Mouse (Mus musculus) limb, embryonic 12.5 days (tissue): ENCODE data around the gene Hoxd10. TPM values are rescaled to one million over a fixed set of nuclear protein-coding genes. Genes with fewer than 3 reads are reported as not detected.
A peak's percentile ranks its signal among the peaks of the same experiment; 100 is the strongest.

Experiments
- ATAC-seq: fragments of 200-750 bp; cut with Nextera tagmentation; 2 replicates; pipeline ENCODE4 v1.8.0; 2017; ENCODE audit warnings: low read depth, moderate TSS enrichment; ENCODE audit not compliant: insufficient number of reproducible peaks, insufficient read depth, low FRiP score, low TSS enrichment
- H3K27ac ChIP-seq: fragments of 300-500 bp; sonication (generic); 2 replicates; pipeline ENCODE4 v1.5.1; 2016; ENCODE audit warnings: mild to moderate bottlenecking, moderate library complexity
- H3K27me3 ChIP-seq: fragments of 300-500 bp; sonication (generic); 2 replicates; pipeline ENCODE4 v1.6.1; 2016; ENCODE audit warnings: mild to moderate bottlenecking, moderate library complexity
- H3K36me3 ChIP-seq: fragments of 300-500 bp; sonication (generic); 2 replicates; pipeline ENCODE4 v1.6.1; 2016; ENCODE audit warnings: mild to moderate bottlenecking, moderate library complexity
- H3K4me1 ChIP-seq: fragments of 300-500 bp; sonication (generic); replicated peaks from 2 replicates; pipeline ENCODE4 v1.6.1; 2016
- H3K4me2 ChIP-seq: fragments of 300-500 bp; sonication (generic); 2 replicates; pipeline ENCODE4 v1.6.1; 2016; ENCODE audit warnings: mild to moderate bottlenecking, moderate library complexity
- H3K4me3 ChIP-seq: fragments of 300-500 bp; sonication (generic); replicated peaks from 2 replicates; pipeline ENCODE4 v1.5.1; 2016; ENCODE audit warnings: mild to moderate bottlenecking
- H3K9ac ChIP-seq: fragments of 300-500 bp; sonication (generic); replicated peaks from 2 replicates; pipeline ENCODE4 v1.6.1; 2016; ENCODE audit warnings: mild to moderate bottlenecking, moderate library complexity
- H3K9me3 ChIP-seq: fragments of 300-500 bp; sonication (generic); 2 replicates; pipeline ENCODE4 v1.6.1; 2016; ENCODE audit warnings: mild to moderate bottlenecking, moderate library complexity
- WGBS: fragments of 180-500 bp; shearing (Covaris S2); methylation state at CpG from one replicate; pipeline ENCODE4 v1.1.7; 2016; 5-methylcytosine and 5-hydroxymethylcytosine counted together
- polyA plus RNA-seq: library from polyadenylated mRNA; unstranded; fragments of >200 nt; fragmentation: Nextera tagmentation; extraction: Ambion mirVana; gene quantifications from 2 replicates; pipeline ENCODE4 v1.2.1, GENCODE M21; 2016

Gene Hoxd10
- polyA plus RNA-seq, 1 experiment from 2014 or later: 42.0 TPM

- peaks cover 43% of the 10 kb centered on the region for H3K4me1 ChIP-seq
- H3K27me3 ChIP-seq: peaks cover 83% of the 10 kb centered on the region
- peak overlapping the region; percentile 55 for H3K4me3 ChIP-seq
- H3K4me2 ChIP-seq: peak overlapping the region; percentile 75
- 2% methylated on average over 14 of the region's 14 CpGs for WGBS
- no peak overlapping the region for H3K27ac ChIP-seq
- no peaks in the 10 kb centered on the region for H3K36me3 ChIP-seq
- no peaks in the 10 kb centered on the region for H3K9me3 ChIP-seq
- ATAC-seq: no peak
- H3K9ac ChIP-seq: no peak overlapping the region; the same call in 1 of the 2 replicates
These were observed 23.2 kb downstream of the Hoxd10 start for GRCm38 (mm10) chr2:74714881-74715280.

- Histone ChIP-seq H3K9me3 (no peaks in the 10 kb centered on the region), H3K27me3 (peaks cover 83% of the 10 kb centered on the region), H3K4me2 (peak overlapping the region; percentile 75), H3K27ac (no peak overlapping the region), H3K4me1 (peaks cover 43% of the 10 kb centered on the region), H3K9ac (no peak overlapping the region), H3K36me3 (no peaks in the 10 kb centered on the region), H3K4me3 (peak overlapping the region; percentile 22)
- WGBS: 2% methylated on average over 26 of the region's 26 CpGs
- 0 out of 2 replicates have a peak, but pooled peaks have one; percentile 53 for ATAC-seq
These were observed 23.9 kb downstream of the Hoxd10 start for GRCm38 (mm10) chr2:74715504-74716241.

GRCm38 (mm10) chr2:74720384-74720783, 28.7 kb downstream of the Hoxd10 start:
- H3K36me3 ChIP-seq: no peaks in the 10 kb centered on the region
- no peak overlapping the region for H3K4me2 ChIP-seq
- ATAC-seq: no peak
- peaks cover 87% of the 10 kb centered on the region for H3K27me3 ChIP-seq
- no peak overlapping the region for H3K4me3 ChIP-seq
- 11% methylated on average over 2 of the region's 2 CpGs for WGBS
- H3K9me3 ChIP-seq: no peaks in the 10 kb centered on the region
- H3K9ac ChIP-seq: no peak overlapping the region
- H3K27ac ChIP-seq: no peak overlapping the region
- H3K4me1 ChIP-seq: peaks cover 36% of the 10 kb centered on the region

GRCm38 (mm10) chr2:74720955-74721491, 29.3 kb downstream of the Hoxd10 start:
- no peak overlapping the region for H3K27ac ChIP-seq
- H3K27me3 ChIP-seq: peaks cover 90% of the 10 kb centered on the region
- no peak for ATAC-seq
- H3K9me3 ChIP-seq: no peaks in the 10 kb centered on the region
- WGBS: 5% methylated on average over 5 of the region's 5 CpGs
- H3K36me3 ChIP-seq: no peaks in the 10 kb centered on the region
- H3K9ac ChIP-seq: no peak overlapping the region
- H3K4me1 ChIP-seq: peaks cover 30% of the 10 kb centered on the region
- H3K4me2 ChIP-seq: no peak overlapping the region
- H3K4me3 ChIP-seq: no peak overlapping the region

GRCm38 (mm10) chr2:74721882-74722281, 30.2 kb downstream of the Hoxd10 start:
- Histone ChIP-seq H3K9ac (no peak overlapping the region), H3K4me3 (no peak overlapping the region), H3K36me3 (no peaks in the 10 kb centered on the region), H3K4me1 (peaks cover 29% of the 10 kb centered on the region), H3K9me3 (no peaks in the 10 kb centered on the region), H3K27ac (no peak overlapping the region), H3K27me3 (peaks cover 92% of the 10 kb centered on the region), H3K4me2 (no peak overlapping the region)
- under 1% methylated on average over 6 of the region's 6 CpGs for WGBS
- ATAC-seq: no peak

- Histone ChIP-seq H3K9ac (no peak overlapping the region), H3K4me1 (peaks cover 39% of the 10 kb centered on the region), H3K4me2 (no peak overlapping the region), H3K36me3 (no peaks in the 10 kb centered on the region), H3K27me3 (peaks cover 96% of the 10 kb centered on the region), H3K9me3 (no peaks in the 10 kb centered on the region), H3K27ac (no peak overlapping the region), H3K4me3 (no peak overlapping the region)
- 22% methylated on average over 8 of the region's 8 CpGs for WGBS
- no peak for ATAC-seq
These were observed 31.2 kb downstream of the Hoxd10 start for GRCm38 (mm10) chr2:74722949-74723348.

GRCm38 (mm10) chr2:74724244-74725015, 32.7 kb downstream of the Hoxd10 start:
- no peaks in the 10 kb centered on the region for H3K36me3 ChIP-seq
- H3K4me2 ChIP-seq: no peak overlapping the region
- peaks cover 96% of the 10 kb centered on the region for H3K27me3 ChIP-seq
- H3K4me3 ChIP-seq: no peak overlapping the region
- WGBS: 36% methylated on average over 7 of the region's 7 CpGs
- no peak overlapping the region for H3K9ac ChIP-seq
- no peaks in the 10 kb centered on the region for H3K9me3 ChIP-seq
- ATAC-seq: no peak
- H3K4me1 ChIP-seq: peaks cover 45% of the 10 kb centered on the region
- no peak overlapping the region for H3K27ac ChIP-seq

GRCm38 (mm10) chr2:74725171-74725570, 33.4 kb downstream of the Hoxd10 start:
- WGBS: 22% methylated on average over 17 of the region's 17 CpGs
- peaks cover 45% of the 10 kb centered on the region for H3K4me1 ChIP-seq
- no peaks in the 10 kb centered on the region for H3K36me3 ChIP-seq
- H3K9me3 ChIP-seq: no peaks in the 10 kb centered on the region
- no peak overlapping the region for H3K4me2 ChIP-seq
- peaks cover 94% of the 10 kb centered on the region for H3K27me3 ChIP-seq
- no peak overlapping the region for H3K9ac ChIP-seq
- no peak for ATAC-seq
- H3K4me3 ChIP-seq: no peak overlapping the region
- H3K27ac ChIP-seq: no peak overlapping the region

- ATAC-seq: no peak
- no peak within 1 kb of the TSS for H3K27ac ChIP-seq
- H3K27me3 ChIP-seq: peaks cover 93% of the 10 kb centered on the region
- H3K4me1 ChIP-seq: peaks cover 37% of the 10 kb centered on the region
- H3K9me3 ChIP-seq: no peaks in the 10 kb centered on the region
- peak within 1 kb of the TSS; percentile 86 for H3K4me2 ChIP-seq
- 35% methylated on average over 5 of the region's 5 CpGs for WGBS
- peak within 1 kb of the TSS; percentile 42 for H3K4me3 ChIP-seq
- no peaks in the 10 kb centered on the region for H3K36me3 ChIP-seq
- peak within 1 kb of the TSS; percentile 50; the same call in 1 of the 2 replicates for H3K9ac ChIP-seq
These were observed 34.8 kb downstream of the Hoxd10 start, which contains the start of gene Gm28230 for GRCm38 (mm10) chr2:74726551-74726950. Gm28230 (plus strand) TSS chr2:74726728.

- peak overlapping the region; percentile 86 for H3K4me2 ChIP-seq
- ATAC-seq: 0 out of 2 replicates have a peak, but pooled peaks have one; percentile 16
- peaks cover 95% of the 10 kb centered on the region for H3K27me3 ChIP-seq
- H3K4me1 ChIP-seq: peaks cover 33% of the 10 kb centered on the region
- no peak overlapping the region for H3K27ac ChIP-seq
- peak overlapping the region; percentile 42 for H3K4me3 ChIP-seq
- H3K9ac ChIP-seq: peak overlapping the region; percentile 50; the same call in 1 of the 2 replicates
- no peaks in the 10 kb centered on the region for H3K9me3 ChIP-seq
- WGBS: 3% methylated on average over 43 of the region's 43 CpGs
- no peaks in the 10 kb centered on the region for H3K36me3 ChIP-seq
These were observed 35.4 kb downstream of the Hoxd10 start for GRCm38 (mm10) chr2:74726973-74727639.
